Mouse (Mus musculus) neutrophil, adult 5-6 weeks (primary cell): ENCODE measurements around the gene Lkaaear1. TPM values are rescaled to one million over a fixed set of nuclear protein-coding genes. Genes with fewer than 3 reads are reported as not detected.

Experiments
- ATAC-seq: fragments of 151-379, 151-347 bp; 2 replicates; pipeline ENCODE4 v1.8.0; 2017; ENCODE audit warnings: mild to moderate bottlenecking, moderate TSS enrichment; ENCODE audit not compliant: insufficient number of reproducible peaks, poor library complexity, low FRiP score, severe bottlenecking; ENCODE audit errors: extremely low read depth
- total RNA-seq: library from RNA; stranded (forward); fragments of 200-1000 nt; gene quantifications from 2 replicates; pipeline ENCODE4 v1.2.3, GENCODE M21; 2017

Gene Lkaaear1
- total RNA-seq, 1 experiment from 2014 or later, result not detected

DNA sequence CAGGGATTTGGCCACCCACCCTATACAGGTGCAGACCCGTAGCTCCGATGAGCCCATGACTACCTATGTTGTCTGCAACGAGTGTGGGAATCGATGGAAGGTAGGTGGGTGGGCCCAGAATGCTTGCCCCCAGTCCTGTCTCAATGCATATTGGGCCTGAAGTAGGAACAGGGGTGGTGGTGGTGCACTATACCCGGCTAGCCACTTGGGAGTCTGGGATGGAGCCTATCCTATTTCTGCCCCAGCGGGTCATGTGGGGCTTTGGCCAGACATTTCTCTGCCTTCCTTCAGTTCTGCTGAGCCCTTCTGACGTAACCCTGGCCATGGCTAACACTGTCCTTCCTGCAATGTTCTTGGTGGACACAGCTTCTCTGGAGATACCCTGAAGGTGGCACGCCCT lies 10.7 kb downstream of the Lkaaear1 start:
- ATAC-seq, result no peak

DNA sequence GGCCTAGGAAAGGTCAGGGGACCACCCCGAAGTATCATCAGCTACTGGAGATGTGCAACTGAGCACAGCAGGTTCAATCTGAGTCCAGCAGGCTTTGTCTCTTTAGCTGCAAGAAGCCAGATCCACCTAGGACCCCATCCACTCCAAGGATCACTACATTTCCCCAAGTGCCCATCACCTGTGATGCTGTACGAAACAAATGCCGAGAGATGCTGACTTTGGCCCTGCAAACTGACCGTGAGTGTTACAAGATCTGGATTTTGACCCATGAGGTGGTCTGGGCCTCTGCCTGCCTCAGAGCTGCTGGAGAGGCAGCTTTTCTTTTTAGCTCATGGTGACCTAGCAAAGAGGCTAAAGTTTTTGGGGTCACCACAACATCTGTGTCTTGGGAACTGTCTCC lies 12.6 kb downstream of the Lkaaear1 start:
- ATAC-seq, result no peak

DNA sequence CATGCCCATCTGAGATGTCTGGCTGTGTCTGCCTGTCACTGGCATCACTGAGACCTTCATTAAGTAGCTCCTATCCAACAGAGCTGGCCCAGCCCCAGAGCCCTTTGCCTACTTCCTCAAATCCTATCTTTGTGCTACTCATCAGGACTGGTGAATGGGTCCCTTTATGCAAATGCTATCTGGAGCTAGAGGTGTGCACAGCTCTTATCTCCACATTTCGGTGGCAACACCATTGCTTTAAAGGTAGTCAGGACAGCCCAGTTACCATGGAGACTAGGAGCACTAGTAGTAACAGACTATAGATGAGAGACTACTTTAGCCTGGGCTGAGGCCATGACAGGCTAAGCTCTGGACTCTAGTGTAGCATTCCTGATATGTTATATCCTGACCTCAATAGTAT lies 13.5 kb downstream of the Lkaaear1 start:
- no peak for ATAC-seq

DNA sequence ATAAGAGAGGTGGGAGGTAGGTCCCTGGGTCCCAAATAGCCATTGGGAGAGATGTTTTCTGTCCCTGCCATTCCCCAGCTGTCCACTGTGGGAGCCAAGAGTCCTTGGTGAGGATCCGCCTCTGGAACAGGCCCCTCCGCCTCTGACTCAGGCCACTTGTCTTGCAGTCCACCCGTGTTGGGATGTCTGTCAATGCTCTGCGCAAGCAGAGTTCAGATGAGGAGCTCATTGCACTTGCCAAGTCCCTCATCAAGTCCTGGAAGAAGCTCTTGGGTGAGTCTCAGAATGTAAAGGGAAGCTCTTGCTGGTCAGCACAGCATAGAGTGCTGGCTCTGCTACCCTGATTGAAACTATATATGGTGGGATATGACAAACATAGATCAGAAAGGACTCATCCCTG lies 14.9 kb downstream of the Lkaaear1 start:
- no peak for ATAC-seq

DNA sequence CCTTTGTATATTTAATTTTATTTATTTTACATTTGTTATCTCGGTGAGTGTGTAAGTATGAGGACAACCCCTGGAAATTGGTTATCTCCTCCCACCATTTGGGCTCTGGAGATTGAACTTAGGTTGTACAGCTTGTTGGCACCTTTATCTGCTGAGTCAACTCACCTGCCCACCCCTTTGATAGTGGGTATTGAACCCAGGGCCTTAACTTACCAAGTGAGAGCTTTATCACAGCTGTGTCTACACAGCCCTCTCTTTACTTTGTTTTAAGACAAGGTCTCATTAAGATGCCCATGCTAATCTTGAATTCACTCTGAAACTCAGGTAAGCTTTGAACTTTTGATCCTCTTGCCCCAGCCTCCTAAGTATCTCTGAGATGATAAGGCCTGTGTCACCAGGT lies 16.3 kb downstream of the Lkaaear1 start:
- no peak for ATAC-seq

DNA sequence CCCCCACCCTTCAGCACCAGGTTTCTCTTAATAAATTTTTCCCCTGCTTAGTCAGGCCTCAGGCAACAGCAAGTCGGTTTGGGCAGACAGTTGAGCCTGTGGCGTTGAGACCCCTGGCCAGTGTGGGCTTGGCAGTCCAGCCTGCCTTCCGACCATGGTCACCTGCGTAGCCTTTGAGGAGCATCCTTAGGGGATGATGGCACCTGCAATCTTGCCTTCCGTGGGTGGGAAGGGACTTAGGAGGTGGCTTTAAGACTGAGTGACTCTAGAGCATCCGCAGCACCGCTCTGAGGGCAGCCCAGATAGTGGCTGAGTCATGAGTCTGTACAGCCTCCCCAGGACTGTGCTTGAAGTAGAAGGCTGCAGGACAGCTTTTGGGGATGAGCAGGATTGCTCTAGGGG lies 17.5 kb downstream of the Lkaaear1 start:
- ATAC-seq, result no peak

DNA sequence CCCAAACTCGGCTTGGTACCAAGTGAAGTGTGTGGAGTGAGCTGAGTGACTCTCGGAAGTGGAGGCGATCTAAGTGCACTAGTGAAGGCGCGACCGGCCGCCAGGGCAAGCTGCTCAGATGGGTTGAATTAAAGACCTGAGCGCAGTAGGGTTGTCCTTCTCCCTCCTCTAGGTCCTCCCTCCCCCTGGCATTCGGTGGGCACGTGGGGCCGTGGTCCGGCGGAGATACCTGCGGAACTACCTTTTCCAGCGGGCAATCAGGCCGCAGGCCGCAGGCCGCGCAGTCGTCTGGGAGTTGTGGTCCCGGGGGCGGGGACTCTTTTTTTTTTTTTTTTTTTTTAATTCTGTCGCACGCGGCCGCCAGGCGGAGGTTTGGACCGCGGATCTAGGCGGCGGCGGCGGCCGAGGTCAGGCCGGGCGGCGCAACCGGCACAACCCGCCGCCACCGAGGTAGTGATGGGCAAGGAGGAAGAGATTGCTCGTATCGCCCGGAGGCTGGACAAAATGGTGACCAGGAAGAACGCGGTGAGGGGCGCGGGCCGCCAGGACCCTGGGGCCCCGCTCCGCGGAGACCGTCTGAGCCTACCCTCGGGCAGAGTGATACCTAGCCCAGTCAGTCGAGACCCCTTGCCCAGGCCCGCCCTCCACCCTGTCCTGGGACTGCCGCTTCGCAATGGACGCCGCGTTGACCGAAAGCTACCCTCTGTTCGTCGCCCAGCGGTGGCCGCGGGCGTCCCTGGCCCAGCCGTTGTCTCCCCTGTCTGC lies 18.1 kb downstream of the Lkaaear1 start, which contains the start of gene Tcea2:
Gene Tcea2 (plus strand): TSS at position 360 of the 765 bp plus-strand sequence.
- peak; percentile 33 for ATAC-seq

DNA sequence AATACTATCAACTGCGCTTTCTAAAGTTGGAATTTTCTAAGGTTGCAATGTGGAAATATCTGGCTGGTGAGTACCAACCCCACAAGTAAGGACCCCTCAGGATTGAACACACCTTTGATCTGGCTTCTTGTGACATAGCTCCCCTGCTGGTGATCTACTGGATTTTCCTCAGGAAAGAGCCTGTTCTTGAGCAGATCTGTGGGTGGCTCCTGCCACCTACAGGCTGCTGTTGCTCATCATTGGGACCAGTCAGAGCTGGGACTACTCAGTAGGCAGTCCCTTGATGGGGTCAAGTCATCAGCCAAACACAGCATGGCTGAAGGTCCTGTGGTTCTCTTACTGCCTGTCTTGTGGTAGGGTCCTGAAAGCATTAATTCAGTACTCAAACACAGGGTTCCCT lies 19.5 kb downstream of the Lkaaear1 start:
- ATAC-seq, result peak; percentile 82

DNA sequence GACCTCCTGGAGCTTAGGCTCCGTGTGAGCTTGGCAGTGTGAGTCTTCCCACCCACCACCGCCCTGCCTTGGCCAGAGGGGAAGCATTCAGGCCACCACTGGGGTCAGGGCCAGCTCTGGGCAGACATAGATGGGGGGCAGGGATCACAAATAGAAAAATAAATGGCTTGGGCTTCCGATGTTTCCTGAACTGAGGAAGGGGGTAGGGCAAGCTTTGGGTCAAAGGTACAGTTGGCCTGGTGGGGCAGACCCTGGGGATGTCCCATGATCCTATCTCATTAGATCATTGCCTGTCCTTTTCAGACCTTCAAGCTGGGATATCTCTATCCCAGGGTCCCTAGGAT lies 20.5 kb downstream of the Lkaaear1 start:
- no peak for ATAC-seq

DNA sequence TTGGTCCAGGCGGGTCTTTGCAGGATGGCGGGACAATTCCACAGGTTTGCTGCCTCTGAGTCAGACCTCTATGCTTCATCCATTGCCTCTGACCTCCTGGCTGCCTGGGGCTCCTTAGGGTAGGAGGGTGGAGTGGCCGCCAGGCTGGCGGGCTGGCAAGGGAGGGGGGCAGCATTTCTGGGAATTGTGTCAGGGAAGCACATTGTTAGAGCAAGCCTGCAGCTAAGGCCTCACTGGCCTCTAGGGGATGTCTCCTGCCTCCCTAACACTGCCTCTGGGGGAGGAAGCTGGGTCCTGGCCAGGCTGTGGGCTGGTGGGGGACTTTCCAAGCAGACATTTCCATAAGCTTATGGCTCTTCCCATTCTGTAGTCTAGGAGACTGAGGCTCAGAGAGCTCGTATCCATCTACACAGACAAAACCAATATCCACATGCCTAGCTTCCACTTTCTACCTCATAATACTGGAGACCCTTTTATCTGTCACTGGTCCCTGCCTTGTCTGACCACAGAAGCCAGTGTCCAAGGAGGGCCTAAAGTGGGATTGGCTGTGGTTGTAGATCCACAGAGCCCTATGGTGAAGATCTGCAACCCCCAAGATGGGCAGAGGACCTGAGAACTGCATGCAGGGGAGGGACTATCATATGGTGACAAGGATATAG lies 21.0 kb downstream of the Lkaaear1 start:
- ATAC-seq, result no peak

DNA sequence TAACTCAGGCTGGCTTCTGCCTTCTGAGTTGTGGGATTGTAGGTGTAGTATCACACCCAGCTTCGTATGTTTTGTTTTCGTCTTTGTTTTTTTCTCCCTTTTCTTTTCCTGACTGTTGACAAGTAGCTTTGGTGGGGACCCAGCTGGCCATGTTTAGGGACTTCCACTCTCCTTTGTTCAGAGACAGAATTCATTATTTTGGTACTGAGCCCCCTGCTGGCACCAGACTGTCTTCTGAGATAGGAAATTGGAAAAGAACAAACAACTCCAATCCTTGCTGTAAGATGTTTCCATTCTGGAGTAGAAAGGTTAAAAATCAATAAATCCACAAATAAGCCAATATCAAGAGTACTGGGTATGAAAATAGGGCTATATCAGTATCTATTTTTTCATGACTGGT lies 21.8 kb downstream of the Lkaaear1 start:
- ATAC-seq, result no peak

DNA sequence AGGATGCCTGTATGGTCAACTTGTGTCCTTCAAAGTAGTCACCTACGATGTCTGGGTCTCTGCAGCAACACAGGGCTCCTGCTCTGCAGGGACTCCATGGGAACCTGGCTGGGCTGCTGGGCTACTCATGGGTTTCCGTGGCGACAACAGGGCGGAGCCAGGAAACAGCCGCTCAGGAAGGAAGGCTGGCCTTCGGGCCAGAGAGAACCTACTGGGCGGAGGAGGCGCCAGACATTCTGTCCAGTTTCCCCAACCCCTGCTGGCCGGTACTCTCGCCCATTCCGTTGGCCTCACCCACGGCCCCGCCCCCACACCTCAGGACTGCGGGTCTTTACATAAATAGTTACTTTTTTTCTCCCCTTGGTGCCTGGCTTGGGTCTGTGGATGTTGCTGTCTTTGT lies 22.8 kb downstream of the Lkaaear1 start:
- ATAC-seq, result 0 out of 2 replicates have a peak, but pooled peaks have one; percentile 24

DNA sequence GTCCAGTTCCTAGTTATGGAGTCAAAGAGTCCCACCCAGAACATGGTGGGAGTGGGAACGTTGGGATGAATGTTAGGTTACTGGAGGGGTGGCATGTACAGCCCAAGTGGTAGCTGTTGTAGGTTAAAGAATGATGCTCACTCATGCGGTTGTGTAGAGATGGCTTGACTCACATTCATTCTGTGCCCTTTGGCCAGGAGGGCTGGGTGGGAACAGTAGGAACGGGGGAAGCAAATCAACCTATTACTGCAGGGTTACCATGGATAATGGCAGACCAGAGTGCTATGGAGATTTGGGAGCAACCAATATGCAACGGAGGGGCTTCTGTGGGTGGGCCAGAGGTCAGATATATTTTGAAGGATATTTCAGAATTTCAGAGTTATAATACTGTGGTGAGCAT lies 23.3 kb downstream of the Lkaaear1 start:
- no peak for ATAC-seq

DNA sequence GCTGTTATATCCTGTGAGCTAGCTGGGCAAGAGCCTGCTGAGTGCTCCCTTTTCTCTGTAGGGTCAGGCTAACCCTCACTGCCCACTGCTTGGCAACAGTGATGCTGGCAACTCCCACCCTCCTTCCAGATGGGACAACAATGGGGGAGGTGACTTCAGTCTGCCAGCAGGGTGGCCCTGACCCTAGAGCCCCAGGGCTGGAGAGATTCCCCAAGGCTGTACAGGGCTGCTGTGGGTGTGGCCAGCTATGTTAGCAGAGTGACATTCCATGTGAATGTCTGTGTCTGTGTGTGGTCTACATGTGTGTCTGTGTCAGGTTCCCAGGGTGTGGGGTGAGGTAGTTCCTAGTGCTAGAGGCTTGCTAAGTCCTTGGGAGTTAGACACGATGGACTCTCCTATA lies 24.7 kb downstream of the Lkaaear1 start:
- ATAC-seq, result no peak

DNA sequence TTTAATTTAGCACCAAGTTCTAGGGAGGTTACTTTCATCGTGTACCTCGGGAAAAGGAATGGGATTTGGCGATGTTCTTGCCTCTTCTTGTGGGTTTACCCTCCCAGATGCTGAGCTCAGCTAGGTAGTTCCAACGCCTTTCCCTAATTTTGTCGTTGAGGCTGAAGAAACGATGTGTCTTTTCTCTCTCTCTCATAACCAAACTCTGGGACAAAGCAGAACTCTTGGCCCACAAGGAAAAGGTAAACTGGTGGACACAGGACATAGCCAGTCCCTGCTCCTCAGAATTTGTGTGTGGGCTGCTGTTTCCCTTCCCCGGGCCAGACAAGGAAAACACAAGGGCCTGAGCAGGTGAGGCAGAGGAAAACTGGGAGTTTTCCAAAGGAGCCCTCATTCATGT lies 26.3 kb downstream of the Lkaaear1 start:
- ATAC-seq, result no peak

DNA sequence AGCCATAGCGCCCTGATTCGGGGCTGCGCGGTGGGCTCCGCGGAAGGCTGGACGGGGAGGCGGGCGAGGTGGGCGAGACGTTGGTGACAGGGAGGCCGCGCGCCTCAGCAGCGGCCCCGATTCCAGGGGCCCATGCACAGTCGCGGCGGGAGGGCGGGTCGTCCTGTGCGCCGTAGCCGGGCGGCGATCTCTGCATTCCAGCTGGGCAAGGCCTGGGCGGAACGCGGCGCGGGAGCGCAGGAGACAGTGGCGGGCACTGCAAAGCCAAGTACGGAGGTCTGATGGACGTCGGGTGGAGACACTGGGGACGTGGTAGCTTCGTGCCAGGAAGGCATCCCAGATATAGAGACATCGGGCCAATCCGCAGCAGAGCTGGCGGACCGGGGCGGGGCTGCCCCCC lies 26.9 kb downstream of the Lkaaear1 start, which contains the start of gene Sox18:
Gene Sox18 (minus strand): TSS at position 315 of the 400 bp plus-strand sequence.
- no peak for ATAC-seq

DNA sequence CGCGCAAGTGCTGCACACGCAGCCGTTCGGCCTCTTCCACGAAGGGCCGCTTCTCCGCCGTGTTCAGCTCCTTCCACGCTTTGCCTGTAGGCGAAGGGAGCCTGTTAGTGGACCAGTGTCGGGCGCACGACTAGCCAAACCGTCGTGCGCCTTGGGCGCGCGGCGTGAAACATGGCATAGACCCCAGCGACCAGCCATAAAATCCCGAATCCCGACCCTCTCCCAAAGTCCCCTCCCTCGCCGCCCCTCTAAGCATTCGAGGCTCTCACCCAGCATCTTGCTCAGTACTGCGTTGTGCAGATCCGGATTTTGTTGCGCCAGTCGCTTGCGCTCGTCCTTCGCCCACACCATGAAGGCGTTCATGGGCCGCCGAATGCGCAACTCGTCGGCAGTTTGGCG lies 27.3 kb downstream of the Lkaaear1 start:
- ATAC-seq, result no peak

DNA sequence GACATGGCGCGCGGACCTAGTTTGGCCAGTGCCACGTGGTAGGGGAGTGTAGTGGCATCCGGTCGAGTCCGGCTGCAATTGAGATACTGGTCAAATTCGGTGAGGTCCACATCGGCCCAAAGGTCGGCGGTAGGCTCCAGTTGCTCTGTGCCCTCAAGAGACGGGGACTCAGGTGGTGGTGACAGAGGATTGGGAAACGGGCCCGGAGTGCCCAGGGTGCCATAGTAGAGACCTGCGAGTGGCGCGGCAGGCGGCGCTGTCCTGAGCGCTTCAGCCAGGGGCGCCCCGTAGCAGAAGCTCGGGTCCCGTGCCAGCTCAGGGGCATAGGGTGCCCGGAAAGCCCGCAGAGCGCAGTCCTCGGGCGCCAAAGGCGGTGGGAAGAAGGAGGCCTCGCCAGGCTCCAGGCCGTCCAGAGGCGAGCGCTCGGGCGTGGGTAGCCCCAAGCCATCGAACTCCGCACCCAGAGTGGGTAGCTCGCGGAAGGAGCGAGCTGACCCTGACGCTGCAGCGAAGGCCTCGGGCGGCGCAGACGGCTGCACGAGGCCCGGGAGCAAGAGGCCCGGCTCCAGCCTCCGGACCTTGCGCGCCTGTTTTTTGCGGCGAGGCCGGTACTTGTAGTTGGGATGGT lies 27.8 kb downstream of the Lkaaear1 start:
- ATAC-seq, result no peak

DNA sequence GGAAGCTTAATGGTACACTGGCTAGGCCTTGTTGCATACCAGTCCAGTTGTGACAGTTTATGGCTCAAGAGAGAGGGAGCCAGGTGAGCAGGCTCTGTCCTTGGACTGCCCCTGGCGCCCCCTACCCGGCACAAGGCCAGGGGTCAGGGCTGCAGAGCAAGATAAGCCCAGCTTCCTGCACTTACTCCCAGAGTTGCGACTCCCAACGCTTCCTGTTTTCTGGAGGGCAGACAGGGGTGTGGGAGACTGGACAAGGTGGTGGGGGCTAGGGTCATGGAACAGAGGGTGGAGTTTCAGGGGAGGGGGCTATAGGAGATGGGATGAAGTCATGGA lies 35.0 kb downstream of the Lkaaear1 start:
- no peak for ATAC-seq

DNA sequence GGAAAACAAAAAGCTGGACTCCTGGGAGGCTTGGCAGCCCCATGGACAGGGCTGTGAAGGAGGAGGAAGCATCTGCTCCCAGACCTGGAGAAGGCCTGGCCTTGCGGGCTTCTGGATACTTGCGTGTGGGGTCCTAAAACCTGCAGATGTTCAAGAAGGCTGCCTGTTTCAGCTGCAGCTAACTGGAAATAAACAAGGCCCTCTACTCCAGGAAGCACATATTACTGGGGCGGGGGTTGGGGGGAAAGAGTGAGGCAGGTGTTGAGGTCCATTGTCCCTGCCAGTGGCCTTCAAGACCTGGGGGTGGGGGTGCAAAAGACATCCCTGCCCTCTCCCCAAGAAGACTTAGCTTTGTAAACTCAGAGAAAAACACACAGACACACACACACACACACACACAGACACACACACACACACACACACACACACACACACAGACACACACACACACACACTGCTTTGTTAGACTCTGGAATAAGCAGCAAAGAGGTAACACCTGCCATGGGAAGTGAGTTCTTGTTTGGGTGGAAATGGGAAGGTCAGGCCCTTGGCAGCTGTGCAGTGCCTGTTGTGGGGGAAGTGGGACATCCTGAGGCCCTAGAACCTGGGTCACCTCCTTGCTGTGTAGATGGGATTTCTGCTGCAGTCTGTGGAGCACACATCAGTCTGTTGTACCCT lies 35.5 kb downstream of the Lkaaear1 start:
- ATAC-seq, result no peak
